Mouse (Mus musculus) left cerebral cortex, postnatal 25 days (tissue): ENCODE measurements at regions not wholly inside any gene's neighbourhood (a gene's known extent, or its start where the extent isn't known, plus 50 kb on each side); places are given as distances from the start of the nearest gene placed in this dataset.

Experiments
- DNase-seq, 2 experiments: peaks; one replicate each; pipeline ENCODE4 v3.0.0; 2022; ENCODE audit warnings: low spot score in 2 of 2, mixed read lengths in 1 of 2
- intact Hi-C: fragments of 180-260 bp; cut with DNase I; formaldehyde crosslinking; loops from one replicate; pipeline ENCODE4 v1.15.1; 2025

GRCm38 (mm10) chr6:31175769-31176168 is 216.9 kb upstream of the Klf14 start:
- no peak for DNase-seq
- intact Hi-C loops: loop anchor here (5.0 kb wide), 1 partner anchor 98 kb away; no protein-coding TSS in a partner anchor

- no peak for DNase-seq
- intact Hi-C loops: loop anchor here (5.0 kb wide), 1 partner anchor 99 kb away; no protein-coding TSS in a partner anchor
These were observed 217.5 kb upstream of the Klf14 start for GRCm38 (mm10) chr6:31176368-31176767.

- intact Hi-C loops: loop anchor here (5.0 kb wide), 1 partner anchor 100 kb away; no protein-coding TSS in a partner anchor
- DNase-seq: no peak
These were observed 218.0 kb upstream of the Klf14 start for GRCm38 (mm10) chr6:31176831-31177230.

- intact Hi-C loops: loop anchor here (5.0 kb wide), 1 partner anchor 101 kb away; no protein-coding TSS in a partner anchor
- no peak for DNase-seq
These were observed 219.5 kb upstream of the Klf14 start for GRCm38 (mm10) chr6:31178201-31178880.

GRCm38 (mm10) chr6:31182284-31182683 is 216.3 kb upstream of the Mkln1 start:
- DNase-seq: no peak
- intact Hi-C loops: no loop called here

GRCm38 (mm10) chr6:31183127-31183526 is 215.4 kb upstream of the Mkln1 start:
- intact Hi-C loops: no loop called here
- no peak for DNase-seq

GRCm38 (mm10) chr6:31184554-31184953 is 214.0 kb upstream of the Mkln1 start:
- intact Hi-C loops: no loop called here
- no peak for DNase-seq

- no peak for DNase-seq
- intact Hi-C loops: no loop called here
These were observed 213.4 kb upstream of the Mkln1 start for GRCm38 (mm10) chr6:31185151-31185550.

- intact Hi-C loops: no loop called here
- no peak for DNase-seq
These were observed 210.5 kb upstream of the Mkln1 start for GRCm38 (mm10) chr6:31188066-31188465.

- DNase-seq: no peak
- intact Hi-C loops: no loop called here
These were observed 209.5 kb upstream of the Mkln1 start for GRCm38 (mm10) chr6:31189060-31189459.

GRCm38 (mm10) chr6:31190070-31190469 is 208.5 kb upstream of the Mkln1 start:
- intact Hi-C loops: no loop called here
- no peak for DNase-seq

- DNase-seq: no peak
- intact Hi-C loops: no loop called here
These were observed 207.7 kb upstream of the Mkln1 start for GRCm38 (mm10) chr6:31190628-31191373.

GRCm38 (mm10) chr6:31191577-31191976 is 207.0 kb upstream of the Mkln1 start:
- DNase-seq: no peak
- intact Hi-C loops: no loop called here

GRCm38 (mm10) chr6:31192197-31192596 is 206.3 kb upstream of the Mkln1 start:
- no peak for DNase-seq
- intact Hi-C loops: no loop called here

GRCm38 (mm10) chr6:31193202-31193601 is 205.3 kb upstream of the Mkln1 start:
- peak in 1 of 2 experiments; percentile 86 for DNase-seq
- intact Hi-C loops: no loop called here

- DNase-seq: no peak
- intact Hi-C loops: loop anchor here (2.0 to 5.0 kb wide), 2 partner anchors 19 to 255 kb away; no protein-coding TSS in a partner anchor
These were observed 200.8 kb upstream of the Mkln1 start for GRCm38 (mm10) chr6:31197631-31198338.

- DNase-seq: peak in 1 of 2 experiments; percentile 88
These were observed 200.2 kb upstream of the Mkln1 start for GRCm38 (mm10) chr6:31198340-31198739.

GRCm38 (mm10) chr6:31200705-31201104 is 197.8 kb upstream of the Mkln1 start:
- intact Hi-C loops: no loop called here
- no peak for DNase-seq

More at GRCm38 (mm10) chr6:31198340-31198739, 200.2 kb upstream of the Mkln1 start:
- intact Hi-C loops: loop anchor here (2.0 to 5.0 kb wide), 2 partner anchors 18 to 254 kb away; no protein-coding TSS in a partner anchor

GRCm38 (mm10) chr6:31201375-31201972 is 197.1 kb upstream of the Mkln1 start:
- no peak for DNase-seq
- intact Hi-C loops: no loop called here

GRCm38 (mm10) chr6:31202594-31202993 is 195.9 kb upstream of the Mkln1 start:
- no peak for DNase-seq

More at GRCm38 (mm10) chr6:31202594-31202993, 195.9 kb upstream of the Mkln1 start:
- intact Hi-C loops: no loop called here
